Mouse (Mus musculus) C2C12 (cell line): ENCODE data around the gene Megf11. TPM values are rescaled to one million over a fixed set of nuclear protein-coding genes. Genes with fewer than 3 reads are reported as not detected.

ENCODE experiments used
- H3K27me3 ChIP-seq: one replicate; pipeline ENCODE4 v1.6.1; 2011; ENCODE audit not compliant: control insufficient read depth, insufficient read depth, insufficient read length
- H3K36me3 ChIP-seq: one replicate; pipeline ENCODE4 v1.6.1; 2011; ENCODE audit not compliant: control insufficient read depth, insufficient read depth
- H3K4me3 ChIP-seq: one replicate; pipeline ENCODE4 v1.5.1; 2011; ENCODE audit warnings: mild to moderate bottlenecking, control low read depth; ENCODE audit not compliant: poor library complexity, insufficient read depth, severe bottlenecking
- H3K79me2 ChIP-seq: one replicate; pipeline ENCODE4 v1.6.1; 2011; ENCODE audit not compliant: control insufficient read depth, insufficient read depth
- H3K79me3 ChIP-seq: one replicate; pipeline ENCODE4 v1.6.1; 2011; ENCODE audit warnings: low read depth, control low read depth
- H3ac ChIP-seq: one replicate; pipeline ENCODE3; 2011; ENCODE audit warnings: low read depth; ENCODE audit not compliant: control insufficient read depth, insufficient read length
- CEBPB ChIP-seq: IDR thresholded peaks from one replicate; pipeline ENCODE4 v1.6.1; 2011; ENCODE audit warnings: low read depth, mild to moderate bottlenecking, control low read depth, moderate library complexity
- CTCF ChIP-seq: IDR thresholded peaks from one replicate; pipeline ENCODE4 v1.5.1; 2011; ENCODE audit not compliant: control insufficient read depth, insufficient read depth, insufficient read length
- FOSL1 ChIP-seq: IDR thresholded peaks from one replicate; pipeline ENCODE4 v1.8.0; 2011; ENCODE audit warnings: mild to moderate bottlenecking, low read length; ENCODE audit not compliant: poor library complexity, insufficient read depth, severe bottlenecking
- MAX ChIP-seq: IDR thresholded peaks from one replicate; pipeline ENCODE4 v1.6.1; 2011; ENCODE audit warnings: mild to moderate bottlenecking, control low read depth
- MYOD1 ChIP-seq: IDR thresholded peaks from one replicate; pipeline ENCODE4 v1.6.1; 2011; ENCODE audit warnings: low read depth; ENCODE audit not compliant: control insufficient read depth, insufficient read length
- MYOG ChIP-seq: IDR thresholded peaks from one replicate; pipeline ENCODE4 v1.6.1; 2011; ENCODE audit not compliant: control insufficient read depth, insufficient read length; ENCODE audit errors: extremely low read depth
- USF1 ChIP-seq: IDR thresholded peaks from one replicate; pipeline ENCODE4 v1.6.1; 2011; ENCODE audit warnings: low read depth, mild to moderate bottlenecking, control low read depth, moderate library complexity
- polyA plus RNA-seq: library from polyadenylated mRNA; unstranded; fragments of >200 nt; fragmentation: generic; extraction: Trizol; gene quantifications from one replicate; pipeline ENCODE4 v1.2.1, GENCODE M21; 2012; ENCODE audit warnings: missing spikeins

Gene Megf11
- polyA plus RNA-seq, 1 experiment = 0.07 TPM

DNA sequence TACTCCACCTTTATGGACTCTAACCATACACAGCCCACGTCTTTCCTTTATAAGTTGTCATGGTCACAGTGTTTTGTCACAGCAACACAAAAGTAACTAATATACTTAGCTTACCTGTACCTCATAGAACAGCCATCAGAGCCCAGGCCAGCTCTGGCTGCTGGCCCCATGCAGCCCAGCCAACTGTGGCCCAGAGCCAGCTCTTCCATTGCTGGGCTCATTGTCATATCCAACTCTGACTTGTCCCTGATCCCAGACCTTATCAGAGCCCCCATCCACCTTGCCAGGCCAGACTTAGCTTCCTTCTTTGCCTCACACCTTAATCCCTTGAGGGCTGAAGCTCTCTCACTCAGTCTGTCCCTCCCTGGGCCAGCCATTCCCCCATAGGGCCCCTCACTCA is 221.6 kb downstream of the Megf11 start:
- Histone ChIP-seq H3K79me3 (no peaks in the 10 kb centered on the region), H3ac (no peak overlapping the region), H3K79me2 (no peaks in the 10 kb centered on the region), H3K4me3 (no peak overlapping the region), H3K27me3 (peaks cover 36% of the 10 kb centered on the region), H3K36me3 (no peaks in the 10 kb centered on the region)
- TF ChIP-seq CTCF (no peak), CEBPB (no peak), MAX (no peak), FOSL1 (no peak), USF1 (no peak), MYOD1 (no peak), MYOG (no peak)

DNA sequence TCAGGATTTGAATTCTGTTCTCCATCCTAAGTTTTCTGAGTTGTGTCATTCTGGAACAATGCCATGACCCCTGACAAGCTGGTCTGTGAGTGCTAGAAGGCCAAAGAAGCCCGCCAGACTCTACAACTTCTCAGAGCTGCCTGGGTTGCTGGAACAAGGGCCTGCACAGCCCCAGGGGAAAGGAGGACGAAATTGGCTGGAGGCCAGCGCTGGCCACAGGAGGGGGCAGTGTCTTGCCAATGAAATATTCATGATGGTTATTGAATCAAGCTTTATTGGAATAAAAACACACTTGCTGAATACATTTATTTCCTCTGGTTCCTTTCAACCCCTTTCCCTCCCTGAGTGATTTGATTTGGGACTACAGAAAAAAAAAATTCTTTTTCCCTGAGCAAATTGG is 224.1 kb downstream of the Megf11 start:
- H3K79me3 ChIP-seq = no peaks in the 10 kb centered on the region
- no peak overlapping the region for H3K4me3 ChIP-seq
- H3K79me2 ChIP-seq = no peaks in the 10 kb centered on the region
- no peak for TF ChIP-seq CTCF
- no peak for TF ChIP-seq MAX
- no peak for TF ChIP-seq MYOG
- no peak for TF ChIP-seq CEBPB
- TF ChIP-seq FOSL1 = no peak
- no peak for TF ChIP-seq MYOD1
- TF ChIP-seq USF1 = no peak
- H3ac ChIP-seq = no peak overlapping the region
- peaks cover 23% of the 10 kb centered on the region for H3K27me3 ChIP-seq
- H3K36me3 ChIP-seq = no peaks in the 10 kb centered on the region

DNA sequence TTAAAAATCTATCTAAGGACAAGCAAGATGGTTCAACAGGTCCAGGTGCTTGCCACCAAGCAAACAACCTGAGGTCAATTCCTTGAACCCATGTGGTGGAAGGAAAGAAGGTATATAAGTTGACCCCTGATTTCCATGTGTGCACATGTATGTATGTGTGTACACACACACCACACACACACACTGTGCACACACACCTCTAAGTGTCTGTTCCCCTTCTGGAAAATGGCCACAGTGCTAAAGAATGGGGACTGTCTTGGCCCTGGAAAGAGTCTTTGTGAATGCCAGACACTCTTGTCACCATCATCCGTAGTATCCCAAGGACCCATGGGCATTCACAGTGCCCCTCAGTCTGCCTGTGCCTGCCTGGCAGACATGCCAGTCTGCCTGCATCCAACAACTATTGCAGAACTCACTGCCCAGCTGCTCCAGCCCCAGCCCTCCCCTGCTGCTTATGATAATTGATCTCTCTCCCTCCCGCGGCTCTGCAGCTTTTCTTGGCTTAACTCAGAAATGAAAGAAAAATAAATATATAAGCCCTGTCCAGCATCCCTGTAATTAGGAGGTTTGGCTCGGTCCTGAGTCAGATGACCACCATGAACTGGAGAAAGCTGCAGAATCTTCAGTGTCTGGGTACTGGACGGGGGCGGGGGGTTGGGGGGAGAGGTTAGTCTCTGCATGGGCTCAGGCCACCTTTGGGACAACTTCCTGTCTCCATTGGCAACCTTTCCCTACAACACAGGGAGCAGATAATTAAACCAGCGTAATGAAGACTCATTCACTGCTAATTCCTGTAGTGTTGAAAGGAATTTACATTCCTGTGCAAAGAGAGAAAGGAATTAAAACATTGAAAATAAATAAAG is 226.9 kb downstream of the Megf11 start:
- Histone ChIP-seq H3K27me3 (peaks cover 4% of the 10 kb centered on the region), H3ac (no peak overlapping the region), H3K79me2 (no peaks in the 10 kb centered on the region), H3K36me3 (no peaks in the 10 kb centered on the region), H3K4me3 (no peak overlapping the region), H3K79me3 (no peaks in the 10 kb centered on the region)
- TF ChIP-seq MAX = no peak
- no peak for TF ChIP-seq MYOD1
- no peak for TF ChIP-seq USF1
- TF ChIP-seq CTCF = no peak
- TF ChIP-seq CEBPB = no peak
- no peak for TF ChIP-seq MYOG
- TF ChIP-seq FOSL1 = no peak

DNA sequence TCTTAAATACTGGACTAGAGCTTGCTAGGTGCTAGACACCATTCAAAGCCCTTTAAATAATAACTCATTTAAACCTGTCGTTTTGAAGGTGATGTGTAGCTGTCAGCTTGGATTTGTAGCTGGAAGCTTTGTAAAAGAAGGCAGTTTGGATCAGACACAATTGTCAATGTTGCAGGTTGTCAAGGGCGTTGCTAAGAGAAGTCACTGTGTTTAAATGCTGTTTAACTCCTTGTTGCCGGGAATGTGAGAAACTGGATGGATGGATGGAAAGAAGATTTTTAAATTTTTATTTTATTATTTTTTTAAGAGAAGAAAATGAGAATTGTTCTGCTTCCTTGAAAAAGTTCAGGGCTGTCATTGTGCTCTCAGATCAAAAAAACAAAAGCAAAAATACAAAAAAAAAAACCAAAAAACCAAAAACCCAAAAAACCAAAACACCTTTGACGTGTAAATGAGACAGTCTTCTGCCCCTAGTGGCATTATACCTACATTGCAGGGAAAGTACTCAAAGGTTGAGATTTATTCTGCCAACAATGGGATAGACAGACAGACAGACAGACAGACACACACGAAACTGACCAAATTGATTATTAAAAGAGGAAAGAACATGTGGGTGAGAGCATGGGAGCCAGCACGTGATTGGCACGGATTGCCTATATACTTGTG is 227.7 kb downstream of the Megf11 start:
- Histone ChIP-seq H3K4me3 (no peak overlapping the region), H3K79me3 (no peaks in the 10 kb centered on the region), H3K79me2 (no peaks in the 10 kb centered on the region), H3K27me3 (peaks cover 11% of the 10 kb centered on the region), H3ac (no peak overlapping the region), H3K36me3 (no peaks in the 10 kb centered on the region)
- TF ChIP-seq MYOD1 (no peak), MYOG (no peak), MAX (no peak), USF1 (no peak), CTCF (no peak), CEBPB (no peak), FOSL1 (no peak)

DNA sequence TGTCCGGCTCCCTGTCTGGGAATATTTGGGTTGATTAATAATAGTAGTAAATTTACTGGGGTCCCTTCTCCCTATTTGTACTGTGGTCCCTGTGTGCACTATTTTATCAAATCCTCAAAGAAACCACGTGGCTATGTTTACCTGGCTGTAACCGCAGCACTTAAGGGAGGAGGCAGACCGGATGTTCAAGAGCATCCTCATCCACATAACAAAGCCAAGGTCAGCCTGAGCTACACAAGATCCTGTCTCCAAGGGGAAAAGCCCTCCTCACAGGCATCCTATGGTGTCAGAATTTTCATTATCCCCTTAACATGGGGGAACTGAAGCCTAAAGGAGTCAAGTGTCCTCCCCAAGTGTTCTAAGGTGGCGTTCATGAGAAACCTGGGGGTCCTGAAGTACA is 232.0 kb downstream of the Megf11 start:
- H3K36me3 ChIP-seq = no peaks in the 10 kb centered on the region
- TF ChIP-seq MYOD1 (no peak), FOSL1 (no peak), CTCF (no peak), CEBPB (no peak), MAX (no peak), USF1 (no peak), MYOG (no peak)

More for the DNA sequence above, 232.0 kb downstream of the Megf11 start:
- H3K79me3 ChIP-seq = no peaks in the 10 kb centered on the region
- no peak overlapping the region for H3K4me3 ChIP-seq
- H3K27me3 ChIP-seq = peaks cover 27% of the 10 kb centered on the region
- no peaks in the 10 kb centered on the region for H3K79me2 ChIP-seq
- no peak overlapping the region for H3ac ChIP-seq
